Mouse (Mus musculus) hindbrain, embryonic 14.5 days (tissue): ENCODE results near the gene Gabarapl1. TPM values are rescaled to one million over a fixed set of nuclear protein-coding genes. Genes with fewer than 3 reads are reported as not detected.

Experiments used
- ATAC-seq: fragments of 200-750 bp; cut with Nextera tagmentation; 2 replicates; pipeline ENCODE4 v1.8.0; 2017; ENCODE audit warnings: moderate number of reproducible peaks, mild to moderate bottlenecking, moderate TSS enrichment, moderate library complexity; ENCODE audit not compliant: low FRiP score
- DNase-seq: peaks from one replicate; pipeline ENCODE4 v3.0.0-alpha.2; 2015; ENCODE audit warnings: low spot score
- H3K27ac ChIP-seq: fragments of 300-500 bp; sonication (generic); 2 replicates; pipeline ENCODE4 v1.5.1; 2014; ENCODE audit warnings: mild to moderate bottlenecking, moderate library complexity
- H3K27me3 ChIP-seq: fragments of 300-500 bp; sonication (generic); 2 replicates; pipeline ENCODE4 v1.6.1; 2014; ENCODE audit warnings: mild to moderate bottlenecking, low read length, mixed read lengths; ENCODE audit not compliant: control insufficient read depth, insufficient read depth
- H3K36me3 ChIP-seq: fragments of 300-500 bp; sonication (generic); replicated peaks from 2 replicates; pipeline ENCODE4 v1.6.1; 2014; ENCODE audit not compliant: control insufficient read depth, insufficient read depth
- H3K4me1 ChIP-seq: fragments of 300-500 bp; sonication (generic); replicated peaks from 2 replicates; pipeline ENCODE4 v1.6.1; 2014; ENCODE audit warnings: antibody characterized with exemption, low read length, mixed read lengths; ENCODE audit not compliant: control insufficient read depth, insufficient read depth
- H3K4me2 ChIP-seq: fragments of 300-500 bp; sonication (generic); replicated peaks from 2 replicates; pipeline ENCODE4 v1.6.1; 2014; ENCODE audit warnings: mild to moderate bottlenecking, moderate library complexity
- H3K4me3 ChIP-seq: fragments of 300-500 bp; sonication (generic); replicated peaks from 2 replicates; pipeline ENCODE4 v1.5.1; 2014; ENCODE audit warnings: mild to moderate bottlenecking, low read length
- H3K9ac ChIP-seq: fragments of 300-500 bp; sonication (generic); 2 replicates; pipeline ENCODE4 v1.6.1; 2014
- H3K9me3 ChIP-seq: fragments of 300-500 bp; sonication (generic); 2 replicates; pipeline ENCODE4 v1.6.1; 2016; ENCODE audit warnings: low read length; ENCODE audit not compliant: control insufficient read depth
- WGBS: fragments of 180-500 bp; shearing (Covaris S2); extraction: QIAGEN DNeasy Blood & Tissue Kit; methylation state at CpG from one replicate; pipeline ENCODE4 v1.1.7; 2014; 5-methylcytosine and 5-hydroxymethylcytosine counted together
- polyA plus RNA-seq: library from polyadenylated mRNA; unstranded; fragments of >200 nt; fragmentation: Nextera tagmentation; extraction: Ambion mirVana; gene quantifications from 2 replicates; pipeline ENCODE4 v1.2.1, GENCODE M21; 2014

Gene Gabarapl1
- polyA plus RNA-seq, 1 experiment from 2014 or later = 74.7 TPM

GRCm38 (mm10) chr6:129532556-129532941 is 411 bp upstream of the Gabarapl1 start:
- Histone ChIP-seq H3K27ac (peak overlapping the region; percentile 94), H3K4me3 (peak overlapping the region; percentile 94), H3K27me3 (no peaks in the 10 kb centered on the region), H3K9me3 (no peaks in the 10 kb centered on the region), H3K36me3 (peaks cover 4% of the 10 kb centered on the region), H3K4me2 (peak overlapping the region; percentile 75), H3K4me1 (peaks cover 24% of the 10 kb centered on the region), H3K9ac (peak overlapping the region; percentile 95)
- DNase-seq = peak; percentile 71
- 32% methylated on average over 7 of the region's 7 CpGs for WGBS
- peak; percentile 34 for ATAC-seq

GRCm38 (mm10) chr6:129534057-129534456 is 1.1 kb downstream of the Gabarapl1 start:
- Histone ChIP-seq H3K4me3 (peak overlapping the region; percentile 94), H3K27ac (peak overlapping the region; percentile 94), H3K27me3 (no peaks in the 10 kb centered on the region), H3K36me3 (peaks cover 19% of the 10 kb centered on the region), H3K9ac (peak overlapping the region; percentile 95), H3K9me3 (no peaks in the 10 kb centered on the region), H3K4me1 (peaks cover 24% of the 10 kb centered on the region), H3K4me2 (peak overlapping the region; percentile 75)
- WGBS = 8% methylated on average over 9 of the region's 9 CpGs
- ATAC-seq (peak; percentile 47), DNase-seq (peak; percentile 69)

- WGBS = 49% methylated on average over 4 of the region's 4 CpGs
- DNase-seq = no peak
Measured at GRCm38 (mm10) chr6:129534627-129535190, 1.7 kb downstream of the Gabarapl1 start.

GRCm38 (mm10) chr6:129535723-129536122 is 2.8 kb downstream of the Gabarapl1 start:
- no peak overlapping the region for H3K9ac ChIP-seq
- ATAC-seq = no peak
- H3K27ac ChIP-seq = no peak overlapping the region
- peak overlapping the region; percentile 94; the same call in 1 of the 2 replicates for H3K4me3 ChIP-seq
- peak overlapping the region; percentile 75 for H3K4me2 ChIP-seq
- H3K9me3 ChIP-seq = no peaks in the 10 kb centered on the region
- peaks cover 24% of the 10 kb centered on the region for H3K4me1 ChIP-seq
- H3K36me3 ChIP-seq = peaks cover 35% of the 10 kb centered on the region
- WGBS = 82% methylated on average over 4 of the region's 4 CpGs
- H3K27me3 ChIP-seq = no peaks in the 10 kb centered on the region
- no peak for DNase-seq

More at GRCm38 (mm10) chr6:129534627-129535190, 1.7 kb downstream of the Gabarapl1 start:
- Histone ChIP-seq H3K9me3 (no peaks in the 10 kb centered on the region), H3K4me1 (peaks cover 24% of the 10 kb centered on the region), H3K9ac (peak overlapping the region; percentile 95), H3K4me3 (peak overlapping the region; percentile 94), H3K27me3 (no peaks in the 10 kb centered on the region), H3K27ac (peak overlapping the region; percentile 94), H3K4me2 (peak overlapping the region; percentile 75), H3K36me3 (peaks cover 25% of the 10 kb centered on the region)
- ATAC-seq = peak; percentile 19; the same call in 1 of the 2 replicates

- H3K36me3 ChIP-seq = peaks cover 60% of the 10 kb centered on the region
- ATAC-seq (no peak), DNase-seq (no peak)
- H3K4me3 ChIP-seq = no peak overlapping the region
- 95% methylated on average over 6 of the region's 6 CpGs for WGBS
- no peak overlapping the region for H3K9ac ChIP-seq
- H3K4me2 ChIP-seq = no peak overlapping the region
- no peak overlapping the region for H3K27ac ChIP-seq
- no peaks in the 10 kb centered on the region for H3K27me3 ChIP-seq
- peaks cover 24% of the 10 kb centered on the region for H3K4me1 ChIP-seq
- no peaks in the 10 kb centered on the region for H3K9me3 ChIP-seq
Measured at GRCm38 (mm10) chr6:129538555-129538954, 5.6 kb downstream of the Gabarapl1 start.

- H3K27me3 ChIP-seq = no peaks in the 10 kb centered on the region
- 0 out of 2 replicates have a peak, but pooled peaks cover under 1% of the 10 kb centered on the region for H3K4me1 ChIP-seq
- no peak overlapping the region for H3K27ac ChIP-seq
- H3K36me3 ChIP-seq = peaks cover 60% of the 10 kb centered on the region
- no peak overlapping the region for H3K4me2 ChIP-seq
- H3K4me3 ChIP-seq = no peak overlapping the region
- no peak for DNase-seq
- WGBS = 36% methylated on average over 9 of the region's 9 CpGs
- no peak for ATAC-seq
- no peak overlapping the region for H3K9ac ChIP-seq
- no peaks in the 10 kb centered on the region for H3K9me3 ChIP-seq
Measured at GRCm38 (mm10) chr6:129541931-129542330, 9.0 kb downstream of the Gabarapl1 start.

- Histone ChIP-seq H3K27me3 (no peaks in the 10 kb centered on the region), H3K9me3 (no peaks in the 10 kb centered on the region), H3K4me2 (no peak overlapping the region), H3K27ac (no peak overlapping the region), H3K9ac (no peak overlapping the region), H3K4me3 (no peak overlapping the region), H3K36me3 (peaks cover 57% of the 10 kb centered on the region), H3K4me1 (no peaks in the 10 kb centered on the region)
- ATAC-seq (no peak), DNase-seq (no peak)
- 93% methylated on average over 3 of the region's 3 CpGs for WGBS
Measured at GRCm38 (mm10) chr6:129542540-129542939, 9.6 kb downstream of the Gabarapl1 start.

- DNase-seq (peak; percentile 80), ATAC-seq (peak; percentile 85)
- Histone ChIP-seq H3K4me3 (no peak overlapping the region), H3K27ac (no peak overlapping the region), H3K4me2 (no peak overlapping the region), H3K9ac (no peak overlapping the region), H3K27me3 (no peaks in the 10 kb centered on the region), H3K36me3 (peaks cover 42% of the 10 kb centered on the region), H3K4me1 (no peaks in the 10 kb centered on the region), H3K9me3 (no peaks in the 10 kb centered on the region)
- 54% methylated on average over 6 of the region's 6 CpGs for WGBS
Measured at GRCm38 (mm10) chr6:129543709-129544606, 11.0 kb downstream of the Gabarapl1 start.

- H3K27ac ChIP-seq = no peak overlapping the region
- H3K4me2 ChIP-seq = no peak overlapping the region
- H3K4me1 ChIP-seq = no peaks in the 10 kb centered on the region
- H3K9me3 ChIP-seq = no peaks in the 10 kb centered on the region
- ATAC-seq = no peak
- no peak overlapping the region for H3K4me3 ChIP-seq
- no peaks in the 10 kb centered on the region for H3K27me3 ChIP-seq
- no peak for DNase-seq
- no peak overlapping the region for H3K9ac ChIP-seq
- 90% methylated on average over 2 of the region's 2 CpGs for WGBS
- H3K36me3 ChIP-seq = peaks cover 10% of the 10 kb centered on the region; the same call in 1 of the 2 replicates
Measured at GRCm38 (mm10) chr6:129547277-129547676, 14.3 kb downstream of the Gabarapl1 start.
